Mouse (Mus musculus): ENCODE results near the gene Rnf10. TPM values are rescaled to one million over a fixed set of nuclear protein-coding genes. Genes with fewer than 3 reads are reported as not detected.

The Rnf10 gene
- polyA plus RNA-seq, 1 experiment from 2014 or later = 139 TPM

- ATAC-seq (ENCODE audit: insufficient read depth, low FRiP score, low read depth) = no peak
- peaks cover 21% of the 10 kb centered on the region for H3K4me1 ChIP-seq
- no peaks in the 10 kb centered on the region for H3K27me3 ChIP-seq (replicated peaks)
- 70% methylated on average over 6 of the region's 6 CpGs for WGBS
- no peak overlapping the region for H3K9ac ChIP-seq
- H3K36me3 ChIP-seq = no peaks in the 10 kb centered on the region; the same call in 1 of the 2 replicates
- peak overlapping the region; percentile 83; the same call in 1 of the 2 replicates for H3K27ac ChIP-seq
- H3K9me3 ChIP-seq = no peaks in the 10 kb centered on the region
- H3K4me3 ChIP-seq (replicated peaks) = no peak overlapping the region
- H3K4me2 ChIP-seq = peak overlapping the region; percentile 45; the same call in 1 of the 2 replicates
Measured at GRCm38 (mm10) chr5:115273549-115274135, 944 bp upstream of the Rnf10 start.

GRCm38 (mm10) chr5:115271931-115272811 is 527 bp downstream of the Rnf10 start:
- H3K36me3 ChIP-seq = no peaks in the 10 kb centered on the region; the same call in 1 of the 2 replicates
- peak overlapping the region; percentile 100 for H3K4me3 ChIP-seq (replicated peaks)
- H3K27ac ChIP-seq = peak overlapping the region; percentile 83
- H3K27me3 ChIP-seq (replicated peaks) = no peaks in the 10 kb centered on the region
- H3K4me1 ChIP-seq = peaks cover 21% of the 10 kb centered on the region
- under 1% methylated on average over 74 of the region's 77 CpGs for WGBS
- H3K4me2 ChIP-seq = peak overlapping the region; percentile 72
- H3K9ac ChIP-seq = peak overlapping the region; percentile 99
- ATAC-seq (ENCODE audit: insufficient read depth, low FRiP score, low read depth) = peak; percentile 51
- H3K9me3 ChIP-seq = no peaks in the 10 kb centered on the region

- H3K36me3 ChIP-seq = no peaks in the 10 kb centered on the region; the same call in 1 of the 2 replicates
- H3K9ac ChIP-seq = no peak overlapping the region
- H3K27ac ChIP-seq = no peak overlapping the region
- WGBS = 76% methylated on average over 1 of the region's 1 CpGs
- peak overlapping the region; percentile 72 for H3K4me2 ChIP-seq
- no peaks in the 10 kb centered on the region for H3K9me3 ChIP-seq
- no peak for ATAC-seq (ENCODE audit: insufficient read depth, low FRiP score, low read depth)
- H3K4me3 ChIP-seq (replicated peaks) = peak overlapping the region; percentile 100; the same call in 1 of the 2 replicates
- H3K27me3 ChIP-seq (replicated peaks) = no peaks in the 10 kb centered on the region
- H3K4me1 ChIP-seq = peaks cover 28% of the 10 kb centered on the region
Measured at GRCm38 (mm10) chr5:115269969-115270368, 2.7 kb downstream of the Rnf10 start.

- Histone ChIP-seq H3K36me3 (no peaks in the 10 kb centered on the region; the same call in 1 of the 2 replicates), H3K4me2 (no peak overlapping the region), H3K4me1 (peaks cover 28% of the 10 kb centered on the region), H3K9ac (no peak overlapping the region), H3K27me3 (replicated peaks) (no peaks in the 10 kb centered on the region), H3K9me3 (no peaks in the 10 kb centered on the region), H3K27ac (no peak overlapping the region), H3K4me3 (replicated peaks) (no peak overlapping the region)
- ATAC-seq (ENCODE audit: insufficient read depth, low FRiP score, low read depth) = no peak
- 26% methylated on average over 3 of the region's 3 CpGs for WGBS
Measured at GRCm38 (mm10) chr5:115268266-115268665, 4.4 kb downstream of the Rnf10 start.

GRCm38 (mm10) chr5:115267469-115268045 is 5.1 kb downstream of the Rnf10 start:
- H3K4me2 ChIP-seq = no peak overlapping the region
- H3K27me3 ChIP-seq (replicated peaks) = no peaks in the 10 kb centered on the region
- H3K4me3 ChIP-seq (replicated peaks) = no peak overlapping the region
- no peak for ATAC-seq (ENCODE audit: insufficient read depth, low FRiP score, low read depth)
- H3K4me1 ChIP-seq = peaks cover 28% of the 10 kb centered on the region
- no peaks in the 10 kb centered on the region; the same call in 1 of the 2 replicates for H3K36me3 ChIP-seq
- 65% methylated on average over 3 of the region's 3 CpGs for WGBS
- no peak overlapping the region for H3K27ac ChIP-seq
- H3K9me3 ChIP-seq = no peaks in the 10 kb centered on the region
- H3K9ac ChIP-seq = no peak overlapping the region

- H3K27me3 ChIP-seq (replicated peaks) = no peaks in the 10 kb centered on the region
- H3K9me3 ChIP-seq = no peaks in the 10 kb centered on the region
- no peak overlapping the region for H3K4me2 ChIP-seq
- peaks cover 28% of the 10 kb centered on the region for H3K4me1 ChIP-seq
- H3K36me3 ChIP-seq = no peaks in the 10 kb centered on the region; the same call in 1 of the 2 replicates
- H3K9ac ChIP-seq = no peak overlapping the region
- peak; percentile 76 for ATAC-seq (ENCODE audit: insufficient read depth, low FRiP score, low read depth)
- H3K27ac ChIP-seq = no peak overlapping the region
- H3K4me3 ChIP-seq (replicated peaks) = no peak overlapping the region
- 71% methylated on average over 8 of the region's 8 CpGs for WGBS
Measured at GRCm38 (mm10) chr5:115266787-115267468, 5.8 kb downstream of the Rnf10 start.

- WGBS = 82% methylated on average over 5 of the region's 5 CpGs
- Histone ChIP-seq H3K4me2 (no peak overlapping the region), H3K36me3 (no peaks in the 10 kb centered on the region; the same call in 1 of the 2 replicates), H3K4me1 (peaks cover 28% of the 10 kb centered on the region), H3K9me3 (no peaks in the 10 kb centered on the region), H3K9ac (no peak overlapping the region), H3K27me3 (replicated peaks) (no peaks in the 10 kb centered on the region), H3K27ac (no peak overlapping the region), H3K4me3 (replicated peaks) (no peak overlapping the region)
- no peak for ATAC-seq (ENCODE audit: insufficient read depth, low FRiP score, low read depth)
Measured at GRCm38 (mm10) chr5:115266340-115266739, 6.4 kb downstream of the Rnf10 start.

- H3K9ac ChIP-seq = no peak overlapping the region
- peaks cover 7% of the 10 kb centered on the region for H3K4me1 ChIP-seq
- H3K9me3 ChIP-seq = no peaks in the 10 kb centered on the region
- peaks cover 19% of the 10 kb centered on the region for H3K36me3 ChIP-seq
- ATAC-seq (ENCODE audit: insufficient read depth, low FRiP score, low read depth) = no peak
- H3K4me2 ChIP-seq = no peak overlapping the region
- no peak overlapping the region for H3K27ac ChIP-seq
- WGBS = 81% methylated on average over 14 of the region's 14 CpGs
- no peak overlapping the region for H3K4me3 ChIP-seq (replicated peaks)
- H3K27me3 ChIP-seq (replicated peaks) = no peaks in the 10 kb centered on the region
Measured at GRCm38 (mm10) chr5:115262502-115263291, 10.0 kb downstream of the Rnf10 start.

GRCm38 (mm10) chr5:115261880-115262279 is 10.8 kb downstream of the Rnf10 start:
- H3K4me3 ChIP-seq (replicated peaks) = no peak overlapping the region
- no peaks in the 10 kb centered on the region for H3K9me3 ChIP-seq
- no peak overlapping the region for H3K27ac ChIP-seq
- no peak overlapping the region for H3K9ac ChIP-seq
- peaks cover 7% of the 10 kb centered on the region for H3K4me1 ChIP-seq
- 82% methylated on average over 1 of the region's 1 CpGs for WGBS
- H3K36me3 ChIP-seq = peaks cover 27% of the 10 kb centered on the region
- ATAC-seq (ENCODE audit: insufficient read depth, low FRiP score, low read depth) = no peak
- no peaks in the 10 kb centered on the region for H3K27me3 ChIP-seq (replicated peaks)
- H3K4me2 ChIP-seq = no peak overlapping the region

- Histone ChIP-seq H3K4me1 (peaks cover 3% of the 10 kb centered on the region; the same call in 1 of the 2 replicates), H3K4me3 (replicated peaks) (no peak overlapping the region), H3K27me3 (replicated peaks) (no peaks in the 10 kb centered on the region), H3K36me3 (peaks cover 34% of the 10 kb centered on the region), H3K27ac (no peak overlapping the region), H3K9ac (no peak overlapping the region), H3K4me2 (no peak overlapping the region), H3K9me3 (no peaks in the 10 kb centered on the region)
- 83% methylated on average over 8 of the region's 8 CpGs for WGBS
- ATAC-seq (ENCODE audit: insufficient read depth, low FRiP score, low read depth) = no peak
Measured at GRCm38 (mm10) chr5:115261141-115261540, 11.6 kb downstream of the Rnf10 start.

- no peak overlapping the region for H3K4me3 ChIP-seq (replicated peaks)
- WGBS = 72% methylated on average over 6 of the region's 6 CpGs
- no peaks in the 10 kb centered on the region for H3K4me1 ChIP-seq
- H3K4me2 ChIP-seq = no peak overlapping the region
- H3K36me3 ChIP-seq = peaks cover 42% of the 10 kb centered on the region
- no peak overlapping the region for H3K27ac ChIP-seq
- H3K9me3 ChIP-seq = no peaks in the 10 kb centered on the region
- no peak overlapping the region for H3K9ac ChIP-seq
- ATAC-seq (ENCODE audit: insufficient read depth, low FRiP score, low read depth) = peak; percentile 59; the same call in 1 of the 2 replicates
- H3K27me3 ChIP-seq (replicated peaks) = no peaks in the 10 kb centered on the region
Measured at GRCm38 (mm10) chr5:115260356-115260755, 12.3 kb downstream of the Rnf10 start.

Data from stomach, embryonic 15.5 days (tissue).